Mouse (Mus musculus): ENCODE results near the gene Itgb8. TPM values are rescaled to one million over a fixed set of nuclear protein-coding genes. Genes with fewer than 3 reads are reported as not detected.

Gene Itgb8
- 15.2 and 16.3 TPM in 2 replicates for polyA plus RNA-seq (2012; rRNA removed)

DNA sequence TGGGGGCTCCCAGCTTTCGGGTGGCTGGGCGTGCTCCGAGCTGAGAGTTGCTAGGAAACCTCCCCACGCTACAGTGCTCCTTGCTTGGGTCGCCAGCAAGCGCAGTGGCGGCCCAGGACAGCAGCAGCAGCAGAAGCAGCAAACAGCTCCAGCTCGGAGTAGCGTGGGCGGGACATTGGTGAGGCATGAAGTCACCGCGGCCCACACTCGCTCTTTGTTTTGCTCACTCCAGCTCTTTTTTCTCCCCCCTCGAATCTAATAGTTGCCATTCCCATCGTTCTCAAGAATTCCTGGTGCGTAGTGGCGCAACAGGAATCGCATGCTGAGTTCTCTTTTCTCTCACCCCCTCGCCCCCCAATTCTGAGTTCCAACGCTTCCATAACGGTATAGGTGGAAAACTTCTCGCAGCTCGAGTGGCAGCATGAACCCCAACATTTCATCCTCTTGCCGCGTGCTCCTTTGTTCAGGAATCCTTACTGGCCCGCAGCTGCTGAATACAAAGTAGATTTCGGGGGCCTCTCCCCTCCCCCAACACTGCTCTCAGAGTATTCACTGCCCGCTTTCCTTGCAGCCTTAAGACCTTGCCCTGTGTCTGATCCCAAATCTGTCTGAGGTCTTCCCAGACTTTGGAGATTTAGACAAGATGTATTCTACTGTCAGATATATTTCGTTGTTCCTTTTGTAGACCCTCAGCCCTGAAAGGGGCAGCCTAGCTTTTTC is at the start of gene Itgb8:
TSS of gene Itgb8 (minus strand) at position 107 of the 720 bp plus-strand sequence.
- DNase-seq (ENCODE audit: extremely low spot score in 1 of 2, low spot score in 1 of 2): peak; percentile 82 to 87

DNA sequence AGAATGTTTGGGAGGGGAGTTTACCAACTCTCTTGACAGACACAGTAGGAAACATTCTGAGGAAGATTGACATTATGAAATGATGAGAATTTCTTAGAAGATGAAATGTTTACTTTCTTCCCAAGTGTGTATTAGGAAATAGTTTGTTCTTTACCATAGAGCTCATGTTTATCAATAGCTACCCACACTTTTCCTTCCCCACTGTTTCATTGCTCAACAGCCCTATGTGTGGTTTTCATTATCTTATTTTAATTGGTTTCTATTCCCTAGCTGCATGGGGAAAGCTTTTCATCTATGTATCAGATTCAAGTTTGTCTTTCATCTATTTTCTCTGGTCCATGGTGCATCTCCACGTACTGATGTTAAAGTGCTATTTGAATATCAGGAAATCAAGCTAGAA is 37.7 kb upstream of the Itgb8 start:
- DNase-seq (ENCODE audit: extremely low spot score in 1 of 2, low spot score in 1 of 2): no peak

DNA sequence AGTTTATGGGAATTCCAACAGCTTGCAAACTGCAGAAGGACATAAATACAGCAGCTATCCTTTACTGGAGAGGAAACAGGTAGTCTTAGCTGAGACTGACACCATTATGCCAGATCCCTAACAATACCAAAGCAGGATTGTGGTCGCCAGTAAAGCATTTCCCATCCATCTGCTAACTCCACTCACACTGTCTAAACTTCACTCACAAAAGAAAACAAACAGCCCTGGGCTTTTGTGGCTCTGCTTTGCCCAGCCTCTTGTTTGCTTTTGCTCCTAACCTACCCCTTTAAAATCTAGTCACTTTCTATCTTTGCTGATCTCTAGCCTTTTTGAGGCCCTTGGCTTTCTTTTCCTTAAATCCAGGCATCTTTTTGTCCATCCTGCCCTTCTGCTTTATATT is 35.0 kb upstream of the Itgb8 start:
- no peak for DNase-seq (ENCODE audit: extremely low spot score in 1 of 2, low spot score in 1 of 2)

DNA sequence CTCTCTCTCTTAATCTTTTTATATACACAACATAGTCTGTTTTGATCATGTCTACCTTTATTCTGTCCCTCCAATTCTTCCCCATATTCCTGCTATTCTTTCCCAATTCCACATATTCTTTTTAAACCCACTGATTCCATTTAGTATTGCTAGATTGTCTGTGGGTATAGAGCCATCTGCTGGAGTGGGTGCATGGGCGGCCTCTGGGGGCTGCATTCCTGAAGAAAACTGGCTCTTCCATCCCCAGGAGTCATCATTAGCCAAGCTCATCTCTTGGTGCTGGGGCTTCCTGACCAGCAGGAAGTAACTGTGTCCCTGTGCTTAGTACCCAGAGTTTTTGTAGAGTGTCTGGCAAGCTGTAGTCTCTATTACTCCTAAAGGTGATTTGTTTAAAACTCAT is 33.4 kb upstream of the Itgb8 start:
- peak in 1 of 2 experiments; percentile 4 for DNase-seq (ENCODE audit: extremely low spot score in 1 of 2, low spot score in 1 of 2)

DNA sequence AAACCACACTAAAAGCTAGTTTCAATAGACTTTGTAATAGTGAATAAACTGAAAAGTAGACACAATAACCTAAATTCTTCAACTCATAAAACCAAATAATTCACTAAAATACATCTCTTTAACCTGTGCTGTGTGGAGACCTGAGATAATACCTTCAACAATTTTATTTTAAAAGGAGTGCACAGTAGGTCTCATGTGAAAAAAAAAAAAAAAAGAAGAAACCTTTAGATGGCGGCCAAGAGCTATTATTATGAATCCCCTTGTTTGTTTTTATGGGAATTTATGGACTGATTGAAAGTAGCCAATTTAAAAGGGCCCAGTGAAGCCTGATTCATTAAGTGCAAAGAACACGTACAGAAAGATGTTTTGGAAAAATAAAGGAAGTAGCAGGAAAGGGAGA is 31.4 kb upstream of the Itgb8 start:
- DNase-seq (ENCODE audit: extremely low spot score in 1 of 2, low spot score in 1 of 2): no peak

DNA sequence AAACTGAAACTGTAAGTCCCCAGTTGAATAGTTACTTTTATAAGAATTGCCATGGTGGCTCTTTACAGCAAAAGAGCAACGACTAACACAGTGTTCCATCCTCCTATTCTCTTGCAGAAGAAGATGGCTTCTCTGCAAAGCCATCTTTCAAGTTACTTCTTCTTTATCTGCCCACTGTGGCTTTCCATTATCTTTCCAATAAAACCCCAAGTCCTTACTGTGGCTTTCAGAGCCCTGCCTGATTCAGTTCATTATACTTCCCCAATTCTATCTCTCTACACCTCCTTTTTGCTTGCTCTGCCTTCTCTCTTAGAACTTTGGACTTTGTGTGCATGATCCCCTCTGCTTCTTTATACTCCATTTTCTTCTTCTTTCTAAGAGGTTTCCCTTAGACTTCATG is 30.1 kb upstream of the Itgb8 start:
- no peak for DNase-seq (ENCODE audit: extremely low spot score in 1 of 2, low spot score in 1 of 2)

DNA sequence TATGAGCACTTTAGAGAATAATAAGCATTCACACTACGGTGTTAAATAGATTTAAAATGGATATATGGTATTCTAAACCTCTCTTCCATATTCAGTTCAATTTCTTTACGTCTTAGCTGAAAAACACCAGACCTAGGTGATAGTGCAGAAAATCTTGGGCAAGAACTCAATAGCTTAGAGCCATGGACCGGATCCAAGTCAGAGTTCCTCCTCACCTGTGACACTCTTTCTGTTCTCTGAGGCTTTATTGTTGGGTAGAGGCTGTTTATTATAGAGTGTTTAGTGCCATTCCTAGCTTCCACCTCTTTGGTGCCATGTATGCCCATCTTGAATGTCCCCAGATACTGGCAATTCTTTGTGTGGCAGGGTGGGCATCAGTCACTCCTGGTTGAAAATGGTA is 25.9 kb upstream of the Itgb8 start:
- no peak for DNase-seq (ENCODE audit: extremely low spot score in 1 of 2, low spot score in 1 of 2)

DNA sequence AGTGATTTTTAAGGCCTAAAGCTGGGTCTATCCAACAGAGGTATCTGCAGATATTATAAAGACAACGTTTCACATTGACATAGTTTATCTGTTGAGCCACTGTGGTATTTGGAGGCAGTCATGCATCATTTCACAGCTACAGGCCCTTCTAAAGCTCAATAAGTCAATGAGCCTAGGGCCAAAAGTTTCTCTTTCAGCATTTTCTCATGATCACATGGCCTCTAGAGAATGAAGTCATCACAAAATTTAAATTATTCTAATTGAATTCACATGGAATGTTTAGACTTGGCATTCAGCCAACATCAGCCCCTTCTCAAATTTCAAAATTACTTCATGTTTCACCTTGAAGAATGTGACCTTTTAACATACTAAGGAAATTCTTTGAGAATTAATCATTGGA is 10.0 kb upstream of the Itgb8 start:
- DNase-seq (ENCODE audit: extremely low spot score in 1 of 2, low spot score in 1 of 2): no peak

DNA sequence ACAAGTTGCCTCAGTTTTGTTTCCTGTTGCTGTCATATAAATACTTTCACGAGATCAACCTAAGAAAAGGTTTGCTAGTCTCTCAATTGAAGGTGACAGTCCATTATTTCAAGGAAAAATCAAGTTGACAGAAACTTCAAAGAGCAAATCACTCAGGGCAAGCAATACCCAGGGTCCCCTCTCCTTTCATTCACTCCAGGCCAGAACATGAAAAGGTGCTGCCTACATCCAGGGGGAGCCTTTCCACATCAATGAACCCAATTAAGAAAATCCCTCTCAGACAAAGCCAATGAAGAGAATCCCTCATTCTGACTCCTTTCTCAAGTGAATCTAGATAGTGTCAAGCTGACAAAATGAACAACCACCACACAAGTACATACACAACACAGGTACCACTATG is 2.5 kb upstream of the Itgb8 start:
- no peak for DNase-seq (ENCODE audit: extremely low spot score in 1 of 2, low spot score in 1 of 2)

DNA sequence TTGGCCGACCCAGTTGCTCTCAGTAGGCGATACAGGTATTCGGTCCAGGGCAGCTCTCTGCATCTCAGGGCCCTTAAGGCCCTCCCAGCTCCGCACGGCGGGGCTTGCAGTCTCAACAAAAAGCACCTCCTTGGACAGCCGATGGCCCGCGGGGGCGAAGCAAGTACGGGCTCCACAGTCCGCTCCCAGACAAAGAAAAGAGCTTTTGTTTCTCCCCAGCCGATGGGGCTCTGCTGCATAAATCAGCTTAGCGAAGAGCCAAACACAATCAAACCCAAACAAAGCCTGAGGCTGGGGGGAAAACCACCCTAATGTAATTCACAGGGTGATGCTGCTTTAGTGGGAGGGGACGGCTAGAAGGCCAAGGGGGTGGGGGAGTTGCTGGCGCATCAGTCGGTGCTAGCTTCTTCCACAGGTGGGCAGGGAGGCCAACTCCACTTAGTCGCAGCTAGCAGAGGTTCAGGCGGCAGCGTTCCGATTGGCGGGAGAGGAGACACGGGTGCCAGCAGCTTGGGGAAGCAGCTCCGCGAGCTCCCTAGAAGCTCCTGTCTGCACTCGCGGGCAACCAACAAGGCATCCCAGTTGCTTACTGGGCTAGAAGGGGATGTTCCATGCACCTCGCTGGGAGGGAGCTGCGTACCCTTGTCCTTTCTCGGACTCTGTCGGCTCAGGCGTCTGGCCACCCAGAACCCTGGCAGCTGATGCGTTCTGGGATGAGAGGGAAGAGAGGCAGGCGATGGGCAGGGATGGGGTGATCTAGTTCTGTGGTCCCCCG is 494 bp downstream of the Itgb8 start:
- DNase-seq (ENCODE audit: extremely low spot score in 1 of 2, low spot score in 1 of 2): peak; percentile 45 to 72

DNA sequence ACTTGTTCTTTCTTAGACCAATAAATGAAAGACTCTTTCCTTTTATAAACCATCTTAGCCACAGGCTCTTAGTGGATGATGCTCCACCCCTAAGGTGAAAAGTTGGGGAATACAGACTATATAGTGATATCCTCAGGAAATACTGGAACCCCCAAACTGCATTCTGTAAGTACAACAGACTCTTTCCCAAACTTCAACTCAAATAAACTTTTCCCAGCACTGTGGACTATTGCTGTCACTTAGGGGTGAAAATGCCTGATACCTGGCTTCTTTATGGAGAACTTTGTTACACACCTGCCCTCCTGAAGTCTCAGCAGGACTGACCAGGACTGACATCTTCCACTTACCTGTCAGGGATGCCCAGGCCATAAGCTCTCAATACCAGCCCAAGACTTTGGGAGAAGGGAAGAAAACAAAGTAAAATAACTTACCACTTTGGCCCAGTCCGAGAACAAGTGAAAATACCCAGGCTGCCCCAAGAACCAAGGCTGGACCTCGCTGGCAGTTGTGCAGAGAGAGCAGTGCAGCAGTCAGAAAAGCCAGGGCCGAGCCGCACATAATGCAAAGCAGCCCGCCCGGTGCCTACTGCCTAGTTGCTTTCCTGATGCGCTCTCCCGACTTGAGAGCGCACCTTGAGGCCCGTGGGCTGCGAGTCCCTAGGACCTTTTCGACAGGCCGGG is 1.2 kb downstream of the Itgb8 start:
- DNase-seq (ENCODE audit: extremely low spot score in 1 of 2, low spot score in 1 of 2): no peak

DNA sequence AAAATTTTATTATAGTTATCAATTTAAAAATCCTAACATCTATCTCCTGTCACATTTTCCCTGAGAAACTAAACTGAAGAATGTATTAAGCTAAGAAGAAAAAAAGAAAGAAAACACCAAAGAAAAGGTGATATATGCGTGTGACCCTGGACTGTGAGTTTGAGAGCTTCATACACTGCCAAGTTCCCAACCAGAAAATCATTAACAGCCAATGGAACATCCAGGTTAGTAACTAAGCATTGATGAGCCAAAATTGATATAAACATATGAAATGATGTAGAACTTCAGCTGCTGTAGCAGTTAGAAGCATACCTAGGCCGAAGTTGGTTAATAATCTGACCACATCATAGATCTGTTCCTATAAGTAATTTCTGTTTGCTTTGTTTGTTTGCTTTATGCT is 6.8 kb downstream of the Itgb8 start:
- DNase-seq (ENCODE audit: extremely low spot score in 1 of 2, low spot score in 1 of 2): no peak

DNA sequence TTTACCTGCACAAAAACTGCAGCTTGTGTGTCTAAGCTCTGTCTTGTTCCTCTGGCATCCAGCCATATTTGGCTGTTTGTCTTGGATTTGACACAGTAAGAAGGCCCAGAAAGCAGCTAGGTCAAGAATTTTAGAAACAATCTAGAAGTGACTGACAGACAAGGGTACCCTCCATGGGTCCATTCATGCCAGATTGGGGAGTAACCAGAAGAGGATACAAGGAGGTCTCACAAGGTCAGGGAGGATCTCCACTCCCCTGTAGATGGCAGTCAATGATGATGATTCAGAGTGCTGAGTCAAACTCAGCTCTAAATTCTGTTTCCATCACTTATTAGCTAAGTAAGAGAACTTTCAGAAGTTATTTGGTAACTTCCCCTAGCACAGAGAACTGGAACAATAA is 8.2 kb downstream of the Itgb8 start:
- DNase-seq (ENCODE audit: extremely low spot score in 1 of 2, low spot score in 1 of 2): no peak

DNA sequence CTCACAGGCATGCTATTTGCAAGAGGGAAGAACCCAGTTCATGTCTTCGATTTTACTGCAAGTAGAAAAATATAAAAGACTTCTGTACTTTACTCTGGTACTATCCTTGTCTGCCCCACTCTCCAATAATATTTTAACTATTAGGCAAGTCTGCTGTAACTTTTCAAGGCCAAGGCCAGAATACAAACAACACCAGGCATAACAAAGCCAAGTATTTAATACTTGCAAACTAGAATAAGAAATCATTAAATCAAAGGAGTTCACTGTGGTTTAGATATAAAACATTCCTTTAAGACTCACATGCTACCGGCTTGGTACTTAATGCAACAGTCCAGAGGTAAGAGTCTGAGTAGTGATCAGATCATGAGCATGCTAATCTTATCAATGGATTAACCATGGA is 9.0 kb downstream of the Itgb8 start:
- no peak for DNase-seq (ENCODE audit: extremely low spot score in 1 of 2, low spot score in 1 of 2)

DNA sequence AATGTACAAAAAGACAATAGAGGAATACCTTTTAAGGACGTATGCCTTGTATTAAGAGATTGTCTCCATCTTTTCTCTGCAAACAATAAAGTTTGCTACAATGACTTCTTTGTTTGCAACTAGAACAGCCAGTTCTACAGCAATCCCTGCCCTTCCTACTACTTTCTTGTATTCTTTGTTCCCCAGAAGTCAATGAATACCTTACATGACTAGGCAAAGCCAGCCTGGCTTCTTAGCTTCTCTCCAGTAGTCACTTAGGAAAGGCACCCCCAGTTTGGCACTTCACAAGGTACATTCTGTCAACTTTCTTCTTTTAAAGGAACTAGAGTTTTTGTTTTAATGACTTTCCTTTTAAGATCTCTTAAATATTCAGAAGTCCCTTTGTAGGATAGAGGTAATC is 10.7 kb downstream of the Itgb8 start:
- DNase-seq (ENCODE audit: extremely low spot score in 1 of 2, low spot score in 1 of 2): no peak

DNA sequence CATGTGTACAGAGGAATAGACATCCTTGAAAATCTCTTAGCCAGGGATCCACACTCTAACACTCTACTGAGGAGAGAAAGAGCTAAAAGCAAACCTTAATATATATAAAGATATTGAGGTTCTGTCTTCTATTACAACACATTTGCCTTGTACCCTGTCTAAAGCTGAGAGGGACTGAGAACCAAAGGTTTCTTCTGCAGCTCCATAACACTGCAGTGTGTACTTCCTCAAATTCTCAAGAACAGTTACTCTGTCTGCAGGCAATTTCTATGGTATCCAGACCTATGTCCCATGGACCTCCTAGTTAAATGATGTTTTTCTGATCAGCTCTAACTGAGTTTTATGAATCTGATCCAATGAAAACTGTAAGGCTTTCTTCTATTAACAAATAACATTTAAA is 13.9 kb downstream of the Itgb8 start:
- no peak for DNase-seq (ENCODE audit: extremely low spot score in 1 of 2, low spot score in 1 of 2)

DNA sequence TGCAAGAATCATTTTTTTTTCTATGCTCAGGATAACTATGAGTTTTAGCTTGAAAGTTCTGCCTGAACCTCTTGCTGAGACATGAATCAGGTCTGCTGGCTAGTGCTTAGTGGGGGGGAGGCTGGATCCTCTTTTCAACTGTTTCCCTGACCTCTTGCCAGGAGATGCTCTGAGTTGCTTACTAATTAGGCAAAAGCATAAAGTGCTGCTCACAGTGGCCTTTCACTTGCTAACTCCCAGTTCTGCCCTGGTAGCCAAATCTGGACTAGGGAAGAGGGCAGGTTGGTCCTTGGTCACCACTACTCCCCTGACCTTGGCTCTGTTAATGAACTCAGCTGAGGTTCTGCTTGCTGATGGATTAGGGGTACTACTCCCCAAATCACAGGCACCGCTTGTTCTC is 19.2 kb downstream of the Itgb8 start:
- peak in 1 of 2 experiments; percentile 49 for DNase-seq (ENCODE audit: extremely low spot score in 1 of 2, low spot score in 1 of 2)

DNA sequence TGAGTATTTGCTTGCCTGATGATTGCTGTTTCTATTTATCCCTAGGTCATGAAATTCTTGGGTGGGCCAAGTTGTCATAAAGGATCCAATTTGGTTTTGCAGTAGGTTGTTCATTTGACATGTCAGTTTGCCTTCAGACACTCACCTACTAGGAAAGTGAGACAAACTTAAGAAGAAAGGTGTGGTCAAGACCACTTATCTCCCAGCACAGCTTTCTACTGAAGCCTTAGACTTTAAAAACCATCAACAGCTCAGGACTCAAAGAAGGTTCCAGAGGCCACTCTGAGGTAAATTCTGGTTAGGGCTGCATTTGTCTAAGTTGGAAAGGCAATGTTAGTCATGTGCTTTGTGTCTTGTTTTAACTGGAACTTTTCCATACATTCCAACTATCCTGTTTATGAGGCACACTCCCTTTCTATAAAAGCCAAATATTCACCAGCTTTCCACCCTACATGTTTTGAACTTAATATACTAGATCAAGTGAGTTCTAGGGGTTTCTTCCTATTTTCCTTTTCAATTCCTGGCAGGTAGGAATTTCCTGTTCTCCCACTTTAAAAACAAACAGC is 20.8 kb downstream of the Itgb8 start:
- no peak for DNase-seq (ENCODE audit: extremely low spot score in 1 of 2, low spot score in 1 of 2)

DNA sequence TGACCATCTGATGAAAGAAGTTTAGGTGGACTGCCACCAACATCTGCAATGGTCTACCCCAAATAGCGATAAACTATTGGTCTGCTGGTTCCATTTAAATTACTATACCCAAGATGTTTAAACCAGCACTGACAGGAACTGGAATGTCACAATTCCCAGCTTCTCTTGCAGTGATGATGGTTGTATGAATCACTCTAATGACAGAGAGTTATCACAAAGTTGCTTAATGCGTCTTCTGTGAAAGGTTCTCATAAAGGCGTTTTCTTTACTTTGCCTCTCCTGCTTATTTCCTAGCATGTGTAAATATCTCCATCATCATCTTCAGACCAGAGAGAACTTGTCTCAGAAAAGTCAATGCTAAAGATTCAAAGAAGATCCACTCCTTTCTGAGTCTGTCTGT is 23.4 kb downstream of the Itgb8 start:
- no peak for DNase-seq (ENCODE audit: extremely low spot score in 1 of 2, low spot score in 1 of 2)

DNA sequence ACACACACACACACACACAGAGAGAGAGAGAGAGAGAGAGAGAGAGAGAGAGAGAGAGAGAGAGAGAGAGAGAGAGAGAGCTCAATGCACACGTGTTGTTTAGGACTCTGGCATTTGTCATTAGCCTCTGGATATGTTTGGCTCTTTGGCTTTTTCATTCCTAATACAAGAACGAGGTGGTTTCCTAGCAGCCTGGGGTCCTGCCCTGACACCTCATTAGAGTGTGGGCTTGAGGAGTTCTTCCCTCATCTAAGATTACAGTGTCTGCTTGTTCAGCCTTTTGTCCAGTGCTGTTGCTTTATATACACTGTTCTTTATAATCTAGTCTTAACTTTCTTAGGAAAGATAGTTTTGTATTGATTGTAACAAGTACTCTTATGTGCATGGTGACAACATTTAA is 27.1 kb downstream of the Itgb8 start:
- DNase-seq (ENCODE audit: extremely low spot score in 1 of 2, low spot score in 1 of 2): no peak

DNA sequence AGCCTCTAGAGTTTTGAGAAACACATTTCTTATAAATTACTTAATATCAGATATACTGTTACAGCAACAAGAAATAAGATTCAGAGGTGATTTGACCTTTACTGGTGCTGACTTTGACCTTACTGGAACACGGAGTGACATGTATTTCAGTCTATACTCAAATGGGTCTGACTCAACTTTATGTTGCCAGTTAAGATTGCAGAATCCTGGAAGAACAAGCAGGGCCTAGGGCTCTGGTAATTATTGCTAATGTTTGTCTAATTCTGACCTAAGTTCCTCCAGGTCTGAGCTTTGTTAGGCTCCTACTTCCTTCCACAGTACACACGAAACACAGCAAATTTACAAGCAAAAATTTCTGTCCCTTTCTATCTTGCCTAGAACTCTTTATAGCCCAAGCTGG is 28.0 kb downstream of the Itgb8 start:
- no peak for DNase-seq (ENCODE audit: extremely low spot score in 1 of 2, low spot score in 1 of 2)
